Mouse (Mus musculus): Measurements from ENCODE around the gene Snapc3. TPM values are rescaled to one million over a fixed set of nuclear protein-coding genes. Genes with fewer than 3 reads are reported as not detected.

Snapc3 gene
- total RNA-seq, 2 experiments from 2014 or later: 8.4 to 11.3 TPM

GRCm38 (mm10) chr4:83414241-83414824, 3.2 kb upstream of the Snapc3 start:
- no peak for DNase-seq

- no peak for DNase-seq
Measured at GRCm38 (mm10) chr4:83417820-83418186, 279 bp downstream of the Snapc3 start.

GRCm38 (mm10) chr4:83418781-83419180, 1.3 kb downstream of the Snapc3 start:
- DNase-seq: no peak

- no peak for DNase-seq
Measured at GRCm38 (mm10) chr4:83423641-83424040, 6.1 kb downstream of the Snapc3 start.

GRCm38 (mm10) chr4:83425119-83425518, 7.6 kb downstream of the Snapc3 start:
- no peak for DNase-seq

- no peak for DNase-seq
Measured at GRCm38 (mm10) chr4:83427141-83427540, 9.6 kb downstream of the Snapc3 start.

- no peak for DNase-seq
Measured at GRCm38 (mm10) chr4:83427696-83428095, 10.2 kb downstream of the Snapc3 start.

- DNase-seq: no peak
Measured at GRCm38 (mm10) chr4:83428845-83429244, 11.3 kb downstream of the Snapc3 start.

GRCm38 (mm10) chr4:83431950-83432349, 14.4 kb downstream of the Snapc3 start:
- DNase-seq: no peak

- DNase-seq: no peak
Measured at GRCm38 (mm10) chr4:83432901-83433300, 15.4 kb downstream of the Snapc3 start.

GRCm38 (mm10) chr4:83436375-83436774, 18.9 kb downstream of the Snapc3 start:
- no peak for DNase-seq

- DNase-seq: no peak
Measured at GRCm38 (mm10) chr4:83438116-83438515, 20.6 kb downstream of the Snapc3 start.

GRCm38 (mm10) chr4:83439045-83439444, 21.5 kb downstream of the Snapc3 start:
- DNase-seq: no peak

GRCm38 (mm10) chr4:83441050-83441449, 23.5 kb downstream of the Snapc3 start:
- DNase-seq: no peak

- no peak for DNase-seq
Measured at GRCm38 (mm10) chr4:83450785-83451184, 33.3 kb downstream of the Snapc3 start.

- no peak for DNase-seq
Measured at GRCm38 (mm10) chr4:83460106-83460505, 42.6 kb downstream of the Snapc3 start.

- DNase-seq: no peak
Measured at GRCm38 (mm10) chr4:83464827-83465226, 47.3 kb downstream of the Snapc3 start.

GRCm38 (mm10) chr4:83467615-83468014, 50.1 kb downstream of the Snapc3 start:
- no peak for DNase-seq

- no peak for DNase-seq
Measured at GRCm38 (mm10) chr4:83468208-83468607, 50.7 kb downstream of the Snapc3 start.

- DNase-seq: no peak
Measured at GRCm38 (mm10) chr4:83485250-83485649, 67.7 kb downstream of the Snapc3 start.

GRCm38 (mm10) chr4:83485735-83486116, 68.2 kb downstream of the Snapc3 start:
- peak; percentile 85 for DNase-seq

- DNase-seq: peak; percentile 85
Measured at GRCm38 (mm10) chr4:83486117-83486901, 68.8 kb downstream of the Snapc3 start, which contains the start of gene Psip1. Psip1 (minus strand) TSS chr4:83486459.

- no peak for DNase-seq
Measured at GRCm38 (mm10) chr4:83489121-83489520, 71.6 kb downstream of the Snapc3 start.

GRCm38 (mm10) chr4:83493112-83493511, 75.6 kb downstream of the Snapc3 start:
- no peak for DNase-seq
